Mouse (Mus musculus): ENCODE results near the gene Pola1. TPM values are rescaled to one million over a fixed set of nuclear protein-coding genes. Genes with fewer than 3 reads are reported as not detected.

The Pola1 gene
- polyA plus RNA-seq, 1 experiment from 2014 or later, result 5.3 TPM

DNA sequence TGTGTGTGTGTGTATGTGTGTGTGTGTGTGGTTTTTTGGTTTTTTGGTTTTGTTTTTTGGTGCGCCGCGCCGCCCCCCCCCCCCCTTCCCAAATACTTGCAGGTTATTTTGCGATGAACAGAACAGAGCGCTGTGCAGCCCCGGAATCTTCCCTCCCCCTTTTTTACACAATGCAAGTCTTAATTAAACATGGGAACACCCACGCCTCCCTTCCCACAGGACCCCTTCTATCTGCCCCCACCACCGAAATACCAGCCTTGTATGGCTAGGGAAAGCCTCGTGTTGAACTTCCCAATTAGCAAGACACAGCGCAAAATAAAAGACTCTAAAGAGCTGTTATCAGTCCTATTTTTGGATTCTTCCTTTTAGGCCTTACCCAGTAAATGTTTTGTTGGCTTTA lies 352.0 kb downstream of the Pola1 start:
- Histone ChIP-seq H3K4me3 (ENCODE audit: low read depth, low read length) (no peak overlapping the region), H3K4me2 (ENCODE audit: low read depth, low read length) (peak overlapping the region; percentile 18; the same call in 1 of the 2 replicates), H3K9ac (replicated peaks) (no peak overlapping the region), H3K9me3 (ENCODE audit: low read length) (no peaks in the 10 kb centered on the region), H3K36me3 (replicated peaks; ENCODE audit: insufficient read depth, low read length) (no peaks in the 10 kb centered on the region), H3K4me1 (ENCODE audit: insufficient read depth) (0 out of 2 replicates have a peak, but pooled peaks cover 2% of the 10 kb centered on the region), H3K27ac (ENCODE audit: low read depth) (no peak overlapping the region), H3K27me3 (ENCODE audit: insufficient read depth, low read length) (peaks cover 55% of the 10 kb centered on the region)
- ATAC-seq, result no peak
- TF ChIP-seq EP300 (IDR thresholded peaks at IDR 0.05; ENCODE audit: low read depth), result no peak
- TF ChIP-seq CTCF (IDR thresholded peaks at IDR 0.05; ENCODE audit: low read depth), result no peak
- 26% methylated on average over 7 of the region's 11 CpGs for WGBS (ENCODE audit: insufficient replicate concordance)
- DNase-seq, result no peak

DNA sequence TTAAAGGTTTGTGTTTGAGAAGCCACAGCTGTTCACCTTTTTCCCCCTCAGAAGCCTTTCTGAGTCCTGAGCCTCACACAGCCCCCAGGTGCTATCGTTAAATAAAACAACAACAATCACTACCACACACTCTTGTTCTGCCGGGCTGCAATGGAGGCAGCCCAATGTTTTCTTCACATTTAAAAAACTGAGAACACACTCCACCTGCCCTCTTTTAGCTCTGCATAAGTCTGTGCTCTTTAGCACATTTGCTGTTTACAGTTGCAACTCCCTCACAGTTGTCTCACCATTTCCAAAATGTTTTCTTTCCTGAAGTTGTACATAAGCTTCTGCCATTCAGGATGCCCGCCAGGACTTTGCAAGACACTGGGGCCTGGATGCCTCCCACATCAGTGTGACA lies 356.3 kb downstream of the Pola1 start:
- no peak overlapping the region for H3K9ac ChIP-seq (replicated peaks)
- H3K36me3 ChIP-seq (replicated peaks; ENCODE audit: insufficient read depth, low read length), result no peaks in the 10 kb centered on the region
- H3K4me1 ChIP-seq (ENCODE audit: insufficient read depth), result no peaks in the 10 kb centered on the region
- DNase-seq, result no peak
- no peak for ATAC-seq
- H3K9me3 ChIP-seq (ENCODE audit: low read length), result no peaks in the 10 kb centered on the region
- H3K27me3 ChIP-seq (ENCODE audit: insufficient read depth, low read length), result peaks cover 19% of the 10 kb centered on the region; the same call in 1 of the 2 replicates
- H3K4me2 ChIP-seq (ENCODE audit: low read depth, low read length), result no peak overlapping the region
- WGBS (ENCODE audit: insufficient replicate concordance), result 54% methylated on average over 3 of the region's 3 CpGs
- no peak for TF ChIP-seq EP300 (IDR thresholded peaks at IDR 0.05; ENCODE audit: low read depth)
- TF ChIP-seq CTCF (IDR thresholded peaks at IDR 0.05; ENCODE audit: low read depth), result no peak
- no peak overlapping the region for H3K4me3 ChIP-seq (ENCODE audit: low read depth, low read length)
- no peak overlapping the region for H3K27ac ChIP-seq (ENCODE audit: low read depth)

Other genes with a start within 250 kb of the Pola1 start
- gene Pcyt1b, start 22.7 kb upstream of the Pola1 start, polyA plus RNA-seq (2015; fragmentation: Nextera tagmentation; extraction: Ambion mirVana), result 2.0 and 2.1 TPM in 2 replicates
- gene Pdk3, start 200.0 kb upstream of the Pola1 start, polyA plus RNA-seq (2015; fragmentation: Nextera tagmentation; extraction: Ambion mirVana), result 14.9 and 15.2 TPM in 2 replicates

All from liver, postnatal 0 days (tissue).